Mouse (Mus musculus): ENCODE measurements around the gene Crls1.

GRCm38 (mm10) chr2:132902056-132902455, 55.6 kb downstream of the Crls1 start:
- TF ChIP-seq POLR2A (IDR thresholded peaks at IDR 0.05; ENCODE audit: extremely low read depth, insufficient read depth, low read length) = no peak
- no peak for TF ChIP-seq CTCF (IDR thresholded peaks at IDR 0.05; ENCODE audit: low read depth, low read length)

All from liver, adult 2 months (tissue).